Mouse (Mus musculus) heart, postnatal 10 days (tissue): ENCODE data around the gene St6galnac4. TPM values are rescaled to one million over a fixed set of nuclear protein-coding genes. Genes with fewer than 3 reads are reported as not detected.
A peak's percentile ranks its signal among the peaks of the same experiment; 100 is the strongest.

Experiments
- DNase-seq, 2 experiments: peaks; one replicate each; pipeline ENCODE4 v3.0.0; 2021
- intact Hi-C: fragments of 180-260 bp; cut with DNase I; formaldehyde crosslinking; loops from one replicate; pipeline ENCODE4 v1.15.1; 2025
- total RNA-seq, 2 experiments: library from RNA; stranded (reverse); gene quantifications; 2 replicates each; pipeline ENCODE4 v1.2.3; 2021

St6galnac4 gene
- total RNA-seq, 2 experiments from 2014 or later, result 29.3 to 31.8 TPM

DNA sequence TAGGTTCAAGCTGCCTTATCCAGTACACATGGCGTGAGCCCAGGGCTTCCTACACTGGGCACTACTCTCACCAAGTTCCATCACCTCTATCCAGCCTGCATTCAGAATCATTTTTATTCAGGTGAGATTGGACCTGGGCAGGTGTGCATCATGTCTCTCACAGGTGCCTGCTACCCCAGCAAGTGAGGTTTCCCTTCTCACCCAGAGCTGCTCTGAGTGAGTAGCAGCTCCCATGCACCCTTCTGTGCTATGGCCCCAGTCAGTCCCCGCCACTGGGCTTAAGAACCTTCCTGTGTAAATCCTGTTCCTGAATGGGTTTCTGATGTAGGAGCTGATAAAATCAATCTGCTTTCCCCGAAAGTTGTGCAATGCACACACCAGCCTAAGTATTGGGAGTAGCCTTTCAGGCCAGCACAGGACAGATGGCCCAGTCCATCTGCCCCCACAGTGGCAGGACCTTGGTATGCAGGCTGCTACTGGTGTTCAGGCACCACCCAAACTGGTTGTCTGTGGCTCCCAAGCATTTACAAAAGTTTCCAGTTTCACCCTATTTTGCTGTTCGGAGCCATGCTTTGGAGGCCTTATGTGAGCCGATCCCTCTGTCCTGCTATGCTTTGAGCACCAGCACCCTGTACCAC, 37.3 kb downstream of the St6galnac4 start:
- intact Hi-C loops, result no loop called here
- no peak for DNase-seq

- DNase-seq, result peak; percentile 87 to 89
- intact Hi-C loops, result no loop called here
Measured at GRCm38 (mm10) chr2:32625212-32625872, 38.4 kb downstream of the St6galnac4 start.

- peak; percentile 87 for DNase-seq
- intact Hi-C loops, result no loop called here
Measured at GRCm38 (mm10) chr2:32625873-32626694, 39.2 kb downstream of the St6galnac4 start.

GRCm38 (mm10) chr2:32627266-32628043, 40.6 kb downstream of the St6galnac4 start:
- intact Hi-C loops, result no loop called here

GRCm38 (mm10) chr2:32628044-32628550, 41.2 kb downstream of the St6galnac4 start:
- intact Hi-C loops, result no loop called here
- peak in 1 of 2 experiments; percentile 46 for DNase-seq

More at GRCm38 (mm10) chr2:32627266-32628043, 40.6 kb downstream of the St6galnac4 start:
- DNase-seq, result peak in 1 of 2 experiments; percentile 35

GRCm38 (mm10) chr2:32628729-32629128, 41.8 kb downstream of the St6galnac4 start:
- peak; percentile 92 to 94 for DNase-seq
- intact Hi-C loops, result no loop called here

DNA sequence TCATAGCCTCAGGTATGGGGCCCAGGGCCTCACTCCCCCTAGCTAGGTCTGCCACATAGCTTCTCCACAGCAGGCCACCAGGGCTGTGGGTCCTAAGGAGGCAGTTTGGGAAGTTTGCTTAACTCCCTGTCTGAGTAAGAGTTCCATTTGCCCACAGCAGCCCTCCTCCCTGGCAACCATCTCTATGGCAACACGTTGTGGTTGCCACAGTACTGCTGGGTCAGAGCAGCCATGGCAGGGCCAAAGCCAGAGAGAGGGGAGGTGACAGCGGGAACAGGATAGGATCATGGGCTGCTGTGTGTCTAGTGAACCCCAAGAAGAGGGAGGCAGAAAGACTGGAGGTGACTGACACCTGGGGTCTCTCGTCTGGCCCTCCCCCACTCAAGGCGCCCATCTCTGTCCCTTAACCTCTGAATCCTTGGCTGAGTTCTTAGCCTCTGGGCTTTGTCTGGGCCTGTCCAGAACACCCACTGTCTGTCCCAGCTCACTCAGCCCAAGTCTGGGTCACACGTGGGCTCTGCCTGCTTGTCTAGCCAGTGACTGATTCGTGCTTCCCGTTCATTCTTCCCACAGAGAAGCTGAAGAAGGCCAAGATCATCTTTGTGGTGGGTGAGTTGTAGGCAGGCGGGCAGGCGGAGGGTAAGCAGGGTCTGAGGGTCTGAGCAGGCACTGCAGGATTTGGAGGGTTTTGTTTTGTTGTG, 42.5 kb downstream of the St6galnac4 start:
- intact Hi-C loops, result no loop called here
- DNase-seq, result peak in 1 of 2 experiments; percentile 69

- no peak for DNase-seq
- intact Hi-C loops, result loop anchor here (5.0 kb wide), 2 partner anchors 37 to 117 kb away; no protein-coding TSS in a partner anchor
Measured at GRCm38 (mm10) chr2:32630036-32630435, 43.1 kb downstream of the St6galnac4 start.

- DNase-seq, result no peak
- intact Hi-C loops, result loop anchor here (1.0 to 5.0 kb wide), 3 partner anchors 36 to 116 kb away; no protein-coding TSS in a partner anchor
Measured at GRCm38 (mm10) chr2:32631046-32631445, 44.2 kb downstream of the St6galnac4 start.

GRCm38 (mm10) chr2:32631737-32632394, 45.0 kb downstream of the St6galnac4 start:
- intact Hi-C loops, result loop anchor here (1.0 to 5.0 kb wide), 4 partner anchors 15 to 115 kb away; partner anchors contain the start of gene Eng
- peak; percentile 90 to 93 for DNase-seq

GRCm38 (mm10) chr2:32633660-32634059, 46.8 kb downstream of the St6galnac4 start:
- intact Hi-C loops, result loop anchor here (2.0 to 5.0 kb wide), 3 partner anchors 13 to 114 kb away; partner anchors contain the start of gene Eng
- no peak for DNase-seq

DNA sequence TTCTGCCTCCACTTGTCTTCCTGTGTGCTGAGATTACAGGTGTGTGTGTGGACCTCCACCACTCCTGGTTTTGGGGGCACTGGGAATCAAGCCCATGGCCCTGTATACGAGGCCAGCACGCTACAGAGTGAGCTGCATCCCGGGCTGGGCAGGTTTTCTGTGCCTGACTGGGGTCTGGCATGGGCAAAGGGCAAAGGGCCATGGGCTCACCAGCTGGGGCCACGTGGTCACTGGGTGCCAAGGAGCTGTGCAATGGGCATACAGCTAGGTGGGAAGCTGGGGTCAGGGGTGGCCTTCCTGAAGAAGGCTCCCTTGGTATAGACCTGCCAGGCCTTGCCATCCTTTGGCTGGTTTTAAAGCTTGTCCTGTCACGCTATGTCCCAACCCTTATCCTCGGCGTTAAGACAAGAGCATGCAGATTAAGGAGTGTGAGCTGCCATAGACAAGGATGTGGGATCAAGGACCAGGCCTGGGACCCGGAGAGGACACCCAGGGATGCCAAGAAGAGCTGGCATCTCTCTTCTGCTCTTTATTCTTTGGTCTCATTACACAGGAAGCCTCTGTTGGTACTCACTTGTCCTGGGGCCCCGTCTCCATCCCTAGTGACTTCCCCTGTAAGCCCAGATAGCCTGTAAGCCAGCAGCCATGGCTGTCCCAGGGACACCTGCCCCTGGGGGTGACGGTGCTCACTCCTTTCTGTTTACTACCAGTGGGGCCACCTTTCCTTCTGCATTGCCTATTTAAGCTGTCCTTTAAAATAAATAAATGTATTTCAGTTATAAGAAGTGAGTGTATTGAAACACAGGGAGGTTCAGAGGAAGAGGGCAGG, 47.6 kb downstream of the St6galnac4 start:
- intact Hi-C loops, result loop anchor here (5.0 kb wide), 2 partner anchors 33 to 113 kb away; no protein-coding TSS in a partner anchor

DNA sequence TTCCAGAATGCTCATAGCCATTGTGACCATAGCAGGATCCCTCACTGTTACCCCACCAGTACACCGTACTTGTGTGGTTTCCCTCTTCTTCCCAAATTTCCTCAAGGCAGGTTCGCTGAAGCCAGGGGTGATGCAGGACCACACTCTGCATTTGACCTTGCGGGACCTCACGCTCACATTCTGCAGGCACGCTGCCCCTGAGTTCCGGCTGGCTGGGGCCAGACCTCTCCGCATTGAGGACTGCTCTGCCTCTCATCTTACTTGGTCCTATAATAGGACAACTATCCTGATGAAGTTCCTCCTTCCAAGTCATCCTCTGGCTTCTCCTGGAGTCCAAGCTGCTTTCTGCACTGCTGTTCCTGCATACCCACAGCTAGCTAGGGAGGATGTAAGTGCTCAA, 49.7 kb downstream of the St6galnac4 start:
- intact Hi-C loops, result no loop called here
- no peak for DNase-seq

More for the DNA sequence above, 47.6 kb downstream of the St6galnac4 start:
- no peak for DNase-seq

GRCm38 (mm10) chr2:32637778-32638281, 50.9 kb downstream of the St6galnac4 start:
- intact Hi-C loops, result no loop called here
- DNase-seq, result peak; percentile 78 to 79

GRCm38 (mm10) chr2:32639632-32640031, 52.7 kb downstream of the St6galnac4 start:
- intact Hi-C loops, result no loop called here
- DNase-seq, result no peak

- intact Hi-C loops, result no loop called here
- DNase-seq, result no peak
Measured at GRCm38 (mm10) chr2:32640550-32641051, 53.7 kb downstream of the St6galnac4 start.

DNA sequence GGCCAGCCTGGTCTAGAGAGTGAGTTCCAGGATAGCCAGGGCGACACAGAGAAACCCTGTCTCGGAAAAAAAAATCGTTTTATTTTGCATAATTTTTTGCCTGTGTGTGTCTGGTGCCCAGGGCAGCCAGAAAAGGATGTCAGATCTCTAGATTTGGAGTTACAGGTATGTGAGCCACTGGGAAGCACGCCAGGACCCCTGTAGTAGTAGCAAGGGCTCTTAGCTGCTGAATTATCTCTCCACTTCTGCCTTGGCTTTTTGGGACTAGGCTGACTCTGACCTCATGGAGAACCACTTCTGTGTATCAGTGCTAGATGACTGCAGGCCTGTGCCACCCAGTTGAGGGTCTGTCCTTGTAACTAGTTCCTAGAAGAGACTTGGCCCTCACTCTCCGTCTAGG, 54.9 kb downstream of the St6galnac4 start:
- intact Hi-C loops, result no loop called here
- no peak for DNase-seq
